Mouse (Mus musculus) heart, embryonic 12.5 days (tissue): ENCODE measurements around the gene BC004004. TPM values are rescaled to one million over a fixed set of nuclear protein-coding genes. Genes with fewer than 3 reads are reported as not detected.
"Not testable (repeated sequence)": the region's sequence is repeated elsewhere in the genome, so short reads cannot be mapped to it uniquely, and the experiment has no call there.

ENCODE experiments used
- ATAC-seq: fragments of 200-750 bp; cut with Nextera tagmentation; 2 replicates; pipeline ENCODE4 v1.8.0; 2017; ENCODE audit warnings: moderate TSS enrichment, moderate library complexity; ENCODE audit not compliant: insufficient number of reproducible peaks, low FRiP score
- H3K27ac ChIP-seq: fragments of 300-500 bp; sonication (generic); 2 replicates; pipeline ENCODE4 v1.5.1; 2016; ENCODE audit warnings: mild to moderate bottlenecking, moderate library complexity; ENCODE audit not compliant: poor library complexity, severe bottlenecking
- H3K27me3 ChIP-seq: fragments of 300-500 bp; sonication (generic); replicated peaks from 2 replicates; pipeline ENCODE4 v1.6.1; 2016; ENCODE audit warnings: mild to moderate bottlenecking, moderate library complexity
- H3K36me3 ChIP-seq: fragments of 300-500 bp; sonication (generic); 2 replicates; pipeline ENCODE4 v1.6.1; 2016; ENCODE audit warnings: mild to moderate bottlenecking, moderate library complexity
- H3K4me1 ChIP-seq: fragments of 300-500 bp; sonication (generic); replicated peaks from 2 replicates; pipeline ENCODE4 v1.6.1; 2016; ENCODE audit warnings: mild to moderate bottlenecking
- H3K4me2 ChIP-seq: fragments of 300-500 bp; sonication (generic); 2 replicates; pipeline ENCODE4 v1.6.1; 2016; ENCODE audit warnings: mild to moderate bottlenecking, moderate library complexity
- H3K4me3 ChIP-seq: fragments of 300-500 bp; sonication (generic); 2 replicates; pipeline ENCODE4 v1.5.1; 2016; ENCODE audit warnings: mild to moderate bottlenecking
- H3K9ac ChIP-seq: fragments of 300-500 bp; sonication (generic); 2 replicates; pipeline ENCODE4 v1.6.1; 2016; ENCODE audit warnings: mild to moderate bottlenecking, moderate library complexity
- H3K9me3 ChIP-seq: fragments of 300-500 bp; sonication (generic); replicated peaks from 2 replicates; pipeline ENCODE4 v1.6.1; 2016; ENCODE audit warnings: mild to moderate bottlenecking, moderate library complexity
- WGBS: fragments of 180-500 bp; shearing (Covaris S2); methylation state at CpG from one replicate; pipeline ENCODE4 v1.1.7; 2016; 5-methylcytosine and 5-hydroxymethylcytosine counted together
- polyA plus RNA-seq: library from polyadenylated mRNA; unstranded; fragments of >200 nt; fragmentation: Nextera tagmentation; extraction: Ambion mirVana; gene quantifications from 2 replicates; pipeline ENCODE4 v1.2.1, GENCODE M21; 2016

Gene BC004004
- polyA plus RNA-seq, 1 experiment from 2014 or later, result 80.0 TPM

DNA sequence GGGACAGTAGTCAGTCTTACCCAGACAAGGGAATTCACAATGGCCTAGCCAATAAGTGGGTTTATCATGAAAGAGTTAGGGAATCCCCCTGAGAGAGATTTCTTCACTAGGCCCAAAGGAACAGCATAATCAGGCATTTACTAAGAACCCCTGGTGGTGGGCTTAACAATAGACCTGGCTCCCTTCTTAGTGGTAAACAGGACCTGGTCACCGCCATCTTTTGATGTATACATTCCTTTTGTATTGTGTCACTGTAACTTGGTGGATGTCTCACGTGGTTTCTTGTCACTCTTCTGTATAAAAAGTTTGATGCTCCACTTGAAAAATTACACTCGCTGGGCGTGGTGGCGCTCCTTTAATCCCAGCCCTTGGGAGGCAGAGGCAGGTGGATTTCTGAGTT lies 82.5 kb downstream of the BC004004 start:
- H3K27ac ChIP-seq, H3K27me3 ChIP-seq, H3K4me2 ChIP-seq, H3K9ac ChIP-seq, ATAC-seq, H3K4me3 ChIP-seq, H3K36me3 ChIP-seq, H3K9me3 ChIP-seq: not testable (repeated sequence)
- peaks cover 27% of the 10 kb centered on the region for H3K4me1 ChIP-seq
- WGBS, result 74% methylated on average over 5 of the region's 5 CpGs

DNA sequence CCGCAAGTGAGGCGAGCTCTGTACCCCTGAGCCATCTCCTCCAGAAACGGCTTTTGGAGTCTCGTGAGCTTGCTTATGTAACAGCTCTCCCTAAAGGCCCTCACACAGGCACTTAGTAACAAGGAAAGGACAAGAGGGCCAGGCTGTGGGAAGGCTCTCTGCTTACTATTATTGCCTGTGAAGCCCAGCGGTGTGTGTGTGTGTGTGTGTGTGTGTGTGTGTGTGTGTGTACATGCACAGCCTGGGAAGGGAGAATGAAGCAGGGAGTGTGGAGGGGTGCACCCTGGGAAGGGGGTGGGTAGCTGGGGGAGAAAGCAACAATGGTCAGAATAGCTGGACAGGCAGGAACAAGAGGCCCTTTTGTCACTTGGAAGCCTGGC lies 86.9 kb downstream of the BC004004 start:
- peak overlapping the region; percentile 99 for H3K27ac ChIP-seq

DNA sequence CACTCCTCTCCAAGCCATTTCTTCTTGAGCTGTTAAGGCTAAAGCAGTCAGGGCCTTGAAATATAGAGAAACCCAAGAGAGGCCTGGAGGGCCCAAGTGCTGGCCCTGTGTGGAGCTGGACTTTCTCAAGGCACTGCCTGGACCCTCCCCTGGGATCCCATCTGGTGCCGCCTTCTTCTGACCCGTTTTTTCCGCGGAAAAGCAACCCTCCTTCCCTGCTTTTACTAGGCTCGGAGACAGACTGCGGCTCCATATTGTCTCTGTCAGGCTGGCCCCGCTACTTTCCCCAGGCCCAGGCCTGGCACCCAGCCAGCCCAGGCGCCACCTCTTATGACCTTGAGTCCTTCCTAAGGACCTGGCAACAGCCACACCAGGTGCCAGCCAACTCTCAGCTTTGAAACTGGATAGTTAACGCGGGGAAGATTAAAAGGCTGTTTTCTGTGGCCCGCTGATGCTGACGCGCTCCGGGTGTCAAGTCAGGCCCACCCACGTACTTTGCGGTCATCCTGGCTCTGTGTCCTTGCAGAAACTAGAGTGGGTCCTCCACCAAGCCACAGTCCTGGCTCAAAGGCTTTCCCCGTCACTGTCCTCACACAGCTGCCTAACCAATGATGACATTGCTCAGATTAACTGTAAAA lies 87.4 kb downstream of the BC004004 start:
- 8% methylated on average over 17 of the region's 17 CpGs for WGBS
- no peaks in the 10 kb centered on the region for H3K9me3 ChIP-seq
- H3K4me2 ChIP-seq, result peak overlapping the region; percentile 68
- H3K27me3 ChIP-seq, result no peaks in the 10 kb centered on the region
- peak; percentile 69 for ATAC-seq
- peak overlapping the region; percentile 12 for H3K4me3 ChIP-seq
- no peaks in the 10 kb centered on the region for H3K36me3 ChIP-seq
- H3K4me1 ChIP-seq, result peaks cover 31% of the 10 kb centered on the region
- H3K27ac ChIP-seq, result peak overlapping the region; percentile 99
- H3K9ac ChIP-seq, result peak overlapping the region; percentile 57

More for the DNA sequence above, 86.9 kb downstream of the BC004004 start:
- H3K9me3 ChIP-seq, result no peaks in the 10 kb centered on the region
- H3K9ac ChIP-seq, result peak overlapping the region; percentile 57; the same call in 1 of the 2 replicates
- H3K4me3 ChIP-seq, result 0 out of 2 replicates have a peak overlapping the region, but pooled peaks have one; percentile 12
- H3K4me2 ChIP-seq, result peak overlapping the region; percentile 68
- no peaks in the 10 kb centered on the region for H3K36me3 ChIP-seq
- 40% methylated on average over 5 of the region's 5 CpGs for WGBS
- H3K4me1 ChIP-seq, result peaks cover 26% of the 10 kb centered on the region
- peak; percentile 11 for ATAC-seq
- no peaks in the 10 kb centered on the region for H3K27me3 ChIP-seq

DNA sequence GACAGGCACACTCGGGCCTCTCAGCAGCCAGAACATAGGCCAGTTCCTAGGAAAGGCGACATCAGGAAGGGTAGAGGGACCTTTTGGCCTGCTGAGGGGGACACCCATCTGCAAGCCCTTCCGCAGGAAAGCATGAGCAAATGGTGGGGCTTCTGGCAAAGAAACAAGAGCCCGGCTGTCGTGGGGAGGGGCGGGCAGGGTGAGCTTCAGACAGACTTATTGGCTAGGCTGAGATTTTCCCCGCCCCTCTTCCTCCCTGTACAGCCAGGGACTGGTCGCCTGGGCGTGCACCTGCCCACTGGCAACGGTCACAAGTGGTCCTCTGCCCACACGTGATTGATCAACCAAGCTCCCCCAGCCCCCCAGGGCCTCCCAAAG lies 87.9 kb downstream of the BC004004 start:
- Histone ChIP-seq H3K36me3 (no peaks in the 10 kb centered on the region), H3K9ac (peak overlapping the region; percentile 59), H3K9me3 (no peaks in the 10 kb centered on the region), H3K27ac (peak overlapping the region; percentile 99), H3K27me3 (no peaks in the 10 kb centered on the region), H3K4me2 (peak overlapping the region; percentile 68), H3K4me3 (peak overlapping the region; percentile 43), H3K4me1 (peaks cover 31% of the 10 kb centered on the region)
- peak; percentile 87 for ATAC-seq
- 1% methylated on average over 11 of the region's 11 CpGs for WGBS

DNA sequence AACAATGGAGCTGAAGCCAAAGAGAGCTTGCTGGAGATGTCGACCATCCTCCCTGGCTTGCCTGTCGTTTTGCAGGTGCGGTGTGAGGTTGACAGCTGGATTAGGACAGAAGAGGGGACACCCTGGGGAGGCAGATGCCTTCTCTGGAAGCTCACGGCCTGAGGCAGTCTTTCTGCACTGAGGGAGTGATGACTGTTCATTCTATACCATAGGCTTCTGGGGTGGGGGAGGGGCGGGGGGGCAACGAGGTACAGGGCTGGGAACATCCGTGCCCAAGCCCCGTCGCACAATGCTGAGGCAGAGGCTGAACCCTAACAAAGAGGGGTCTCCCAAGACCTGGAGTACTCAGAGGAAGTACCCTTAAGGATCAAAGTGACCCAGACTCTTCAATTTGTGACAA lies 88.3 kb downstream of the BC004004 start:
- peak overlapping the region; percentile 43 for H3K4me3 ChIP-seq
- WGBS, result 12% methylated on average over 9 of the region's 9 CpGs
- peak overlapping the region; percentile 59 for H3K9ac ChIP-seq
- no peaks in the 10 kb centered on the region for H3K9me3 ChIP-seq
- H3K27me3 ChIP-seq, result no peaks in the 10 kb centered on the region
- no peak for ATAC-seq
- H3K4me1 ChIP-seq, result peaks cover 31% of the 10 kb centered on the region
- H3K27ac ChIP-seq, result peak overlapping the region; percentile 99
- peak overlapping the region; percentile 68 for H3K4me2 ChIP-seq
- H3K36me3 ChIP-seq, result no peaks in the 10 kb centered on the region

DNA sequence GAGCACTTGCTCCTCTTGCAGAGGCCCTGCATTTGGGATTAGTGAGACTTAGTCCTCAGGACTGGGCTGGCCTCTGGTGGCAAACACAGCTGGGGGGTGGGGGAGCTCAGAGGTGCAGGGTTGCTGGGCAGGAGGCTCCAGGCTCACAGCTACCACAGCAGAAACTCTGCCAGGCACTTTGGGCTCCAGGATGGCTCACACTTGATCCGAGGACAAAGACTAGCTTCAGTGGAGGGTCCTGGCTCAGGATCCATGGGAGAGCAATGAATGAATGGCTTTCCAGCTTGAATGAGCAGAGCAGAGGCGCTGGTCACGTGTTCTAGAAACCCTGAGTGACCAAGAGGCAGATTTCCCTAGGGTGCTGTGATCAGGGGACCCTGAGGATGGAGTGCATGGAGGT lies 90.3 kb downstream of the BC004004 start:
- Histone ChIP-seq H3K4me2 (no peak overlapping the region), H3K27me3 (no peaks in the 10 kb centered on the region), H3K9ac (no peak overlapping the region), H3K9me3 (no peaks in the 10 kb centered on the region), H3K4me3 (no peak overlapping the region), H3K36me3 (no peaks in the 10 kb centered on the region), H3K4me1 (peaks cover 31% of the 10 kb centered on the region), H3K27ac (no peak overlapping the region)
- WGBS, result 67% methylated on average over 3 of the region's 3 CpGs
- ATAC-seq, result no peak

DNA sequence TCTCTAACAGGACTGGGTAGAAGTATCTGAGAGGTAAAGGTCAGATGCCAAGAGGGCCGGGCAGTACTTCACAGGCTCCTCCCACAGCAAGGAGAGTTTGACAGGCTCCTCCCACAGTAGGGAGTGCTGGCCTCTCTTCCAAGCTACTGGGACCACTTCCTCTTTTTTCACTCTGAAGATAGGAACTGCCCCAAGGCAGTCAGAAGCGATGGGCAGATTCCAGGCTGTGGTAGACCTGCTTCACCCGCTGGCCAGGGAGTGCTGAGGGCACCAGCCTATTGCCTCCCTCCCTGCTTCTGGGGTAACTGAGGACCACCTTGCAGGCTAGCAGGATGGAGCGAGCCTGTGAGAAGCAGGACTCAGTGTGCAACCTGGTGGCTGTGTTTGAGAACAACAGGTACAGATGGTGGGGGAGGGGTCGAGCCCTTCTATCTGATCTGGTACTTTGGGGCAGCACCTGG lies 92.2 kb downstream of the BC004004 start, which contains the start of gene Fgd2:
Gene Fgd2 (plus strand): TSS at position 154 of the 461 bp plus-strand sequence.
- WGBS, result 15% methylated on average over 5 of the region's 5 CpGs
- Histone ChIP-seq H3K9me3 (no peaks in the 10 kb centered on the region), H3K4me1 (peaks cover 20% of the 10 kb centered on the region), H3K36me3 (no peaks in the 10 kb centered on the region), H3K4me2 (peak within 1 kb of the TSS; percentile 16; the same call in 1 of the 2 replicates), H3K9ac (no peak within 1 kb of the TSS), H3K4me3 (no peak within 1 kb of the TSS), H3K27ac (no peak within 1 kb of the TSS), H3K27me3 (no peaks in the 10 kb centered on the region)
- ATAC-seq, result no peak

DNA sequence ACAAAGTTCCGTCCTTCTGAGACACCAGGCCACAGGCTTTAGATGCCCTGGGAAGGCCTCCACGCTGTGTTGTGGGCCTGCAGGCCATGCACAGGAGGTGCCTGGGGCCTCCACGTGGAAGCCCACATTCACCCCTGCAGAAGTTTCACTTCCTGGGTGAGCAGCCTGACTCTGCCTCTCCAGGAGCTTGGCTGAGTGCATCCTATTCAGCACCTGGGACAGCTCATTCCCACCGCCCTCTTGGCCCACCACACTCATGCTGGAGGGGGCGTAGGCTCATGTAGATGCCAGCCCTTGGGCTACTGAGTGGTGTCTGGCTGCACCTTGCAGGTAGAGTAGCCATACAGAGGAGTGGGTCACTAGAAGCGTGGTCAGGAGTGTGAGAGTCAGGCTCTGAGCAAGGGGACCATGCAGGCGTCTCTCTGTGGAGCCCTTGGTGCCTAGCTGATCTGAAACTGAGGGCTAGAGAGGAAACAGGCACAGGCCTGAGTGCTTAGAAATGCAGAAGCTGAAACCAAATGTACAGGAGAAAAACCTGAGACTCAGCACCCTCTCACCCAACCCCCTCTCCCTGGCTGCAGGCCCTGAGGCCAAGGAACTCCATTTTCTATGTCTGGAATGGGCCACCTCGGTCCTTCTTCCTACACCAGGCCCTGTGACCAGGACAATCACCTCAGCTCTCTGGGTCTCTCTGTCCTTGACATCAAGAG lies 93.5 kb downstream of the BC004004 start:
- Histone ChIP-seq H3K9me3 (no peaks in the 10 kb centered on the region), H3K27me3 (peaks cover 4% of the 10 kb centered on the region; the same call in 1 of the 2 replicates), H3K4me2 (no peak overlapping the region), H3K4me3 (no peak overlapping the region), H3K36me3 (no peaks in the 10 kb centered on the region), H3K9ac (no peak overlapping the region), H3K4me1 (peaks cover 8% of the 10 kb centered on the region), H3K27ac (no peak overlapping the region)
- WGBS, result 41% methylated on average over 8 of the region's 8 CpGs
- ATAC-seq, result no peak

DNA sequence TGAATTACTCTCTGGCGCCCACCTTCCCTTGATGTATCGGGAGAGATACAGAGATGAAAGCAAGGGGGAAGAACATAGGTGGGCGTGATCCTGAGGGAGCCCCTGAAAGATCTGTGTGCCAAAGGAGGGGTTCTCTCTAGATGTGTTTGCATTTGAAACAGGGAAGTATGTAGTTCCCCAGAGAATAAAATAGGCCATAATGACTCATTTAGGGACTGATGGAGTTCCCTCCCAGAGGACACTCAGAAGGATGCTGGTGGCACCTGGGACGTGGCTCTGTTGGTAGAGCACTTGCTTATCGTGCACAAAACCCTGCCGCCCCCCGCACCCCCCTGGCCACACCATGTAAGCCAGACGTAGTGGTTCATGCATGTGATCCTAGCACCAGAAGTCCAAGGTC lies 94.5 kb downstream of the BC004004 start:
- Histone ChIP-seq H3K9ac (no peak overlapping the region), H3K36me3 (no peaks in the 10 kb centered on the region), H3K4me3 (no peak overlapping the region), H3K27me3 (peaks cover 14% of the 10 kb centered on the region), H3K9me3 (no peaks in the 10 kb centered on the region), H3K4me1 (peaks cover 6% of the 10 kb centered on the region), H3K27ac (no peak overlapping the region), H3K4me2 (no peak overlapping the region)
- ATAC-seq, result no peak
- WGBS, result 85% methylated on average over 8 of the region's 8 CpGs
